Mouse (Mus musculus): ENCODE measurements around the gene Ascl4.

The Ascl4 gene

DNA sequence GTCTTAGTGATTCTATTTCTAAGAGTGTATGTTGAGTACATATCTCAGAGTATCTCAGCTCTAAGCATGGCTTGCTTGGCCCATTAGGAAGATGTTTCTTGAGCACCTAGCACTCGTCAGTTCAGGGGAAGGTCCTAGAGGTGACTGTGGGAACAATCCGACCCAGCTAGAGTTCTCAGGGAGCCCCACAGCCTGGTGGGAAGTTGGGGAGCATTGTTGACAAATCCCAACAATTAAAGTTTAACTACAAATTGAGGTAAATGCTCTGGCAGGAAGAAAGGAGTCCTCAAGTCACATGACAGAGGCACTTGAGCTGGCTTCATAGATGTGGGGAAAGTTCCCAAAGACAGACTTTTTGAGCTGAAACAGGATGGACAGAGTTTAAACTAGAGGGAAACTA lies 41.2 kb downstream of the Ascl4 start:
- in situ Hi-C loops (cut with MboI, MseI), result loop anchor here (5.0 kb wide), 2 partner anchors 329 to 484 kb away; no protein-coding TSS in a partner anchor

DNA sequence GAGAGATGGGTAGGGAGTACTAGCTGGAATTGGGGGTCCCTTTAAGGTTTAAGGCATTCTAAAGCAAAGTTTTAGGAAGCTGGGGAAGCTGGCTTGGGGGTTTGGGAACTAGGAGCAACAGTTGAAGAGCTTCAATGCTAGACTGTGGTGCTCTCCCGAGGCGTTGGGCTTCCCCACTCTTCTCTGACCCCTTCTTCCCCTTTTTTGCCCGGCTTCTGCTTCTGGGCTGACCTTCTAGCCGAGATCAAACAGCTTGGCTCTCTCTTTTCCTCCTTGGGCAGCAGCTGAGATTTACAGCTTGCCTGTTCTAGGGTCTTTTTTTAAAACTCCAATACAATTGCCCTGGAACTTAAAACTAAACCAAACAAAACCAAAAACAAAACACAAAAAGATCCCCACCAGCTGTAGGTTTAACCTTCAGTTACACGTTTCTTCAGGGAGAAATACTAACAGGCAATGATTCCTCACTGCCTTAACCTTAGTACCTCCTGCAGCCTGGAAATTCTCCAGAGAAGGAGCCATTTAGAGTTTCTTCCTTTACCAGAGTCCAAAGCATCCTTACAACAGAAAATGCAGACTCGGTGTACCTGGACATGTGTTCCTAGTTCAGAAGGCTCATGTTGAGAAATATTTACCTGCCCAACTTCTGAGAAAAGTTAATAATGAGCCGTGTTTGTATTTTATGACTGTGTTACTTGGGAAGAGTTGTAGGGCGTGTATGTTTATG lies 42.6 kb downstream of the Ascl4 start:
- in situ Hi-C loops (cut with MboI, MseI), result loop anchor here (5.0 kb wide), 2 partner anchors 327 to 482 kb away; no protein-coding TSS in a partner anchor

DNA sequence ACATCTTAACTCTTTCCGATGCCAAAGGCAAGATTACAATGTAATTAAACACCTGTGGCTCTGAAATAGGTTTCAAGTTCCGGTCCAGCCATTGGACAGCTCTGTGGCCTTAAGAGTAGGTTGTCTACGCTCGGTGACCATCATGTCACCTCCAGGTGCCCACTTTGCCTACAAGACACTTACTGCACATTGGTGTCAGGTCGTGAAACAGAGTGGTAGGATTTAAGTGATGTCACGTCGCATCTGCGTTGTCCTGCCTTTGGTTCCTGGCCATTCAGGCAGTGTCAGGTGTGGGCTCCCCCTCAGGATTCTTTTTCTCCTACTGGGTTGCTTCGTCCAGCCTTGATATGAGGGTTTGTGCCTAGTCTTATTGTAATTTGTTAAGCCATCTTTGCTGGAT lies 44.3 kb downstream of the Ascl4 start:
- in situ Hi-C loops (cut with MboI, MseI), result no loop called here

DNA sequence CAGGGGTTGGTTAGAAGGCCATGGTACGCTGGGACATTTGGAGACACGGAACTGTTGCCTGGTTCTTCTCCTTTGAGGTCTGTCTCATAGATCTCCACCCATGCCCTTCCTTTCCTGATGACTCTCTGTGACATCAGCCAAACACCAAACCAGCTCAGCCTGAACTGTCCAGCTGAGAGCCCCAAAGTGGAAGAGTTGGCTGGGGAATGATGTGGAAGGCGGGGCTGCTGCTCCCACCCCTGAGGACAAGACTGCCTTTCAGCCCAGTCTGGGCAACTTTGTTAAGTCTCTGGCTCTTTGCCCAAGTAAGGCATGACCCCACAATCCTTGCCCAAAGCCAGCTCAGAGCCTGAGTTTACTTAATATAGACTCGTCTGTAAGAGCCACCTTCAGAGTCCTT lies 45.4 kb downstream of the Ascl4 start:
- in situ Hi-C loops (cut with MboI, MseI), result no loop called here

DNA sequence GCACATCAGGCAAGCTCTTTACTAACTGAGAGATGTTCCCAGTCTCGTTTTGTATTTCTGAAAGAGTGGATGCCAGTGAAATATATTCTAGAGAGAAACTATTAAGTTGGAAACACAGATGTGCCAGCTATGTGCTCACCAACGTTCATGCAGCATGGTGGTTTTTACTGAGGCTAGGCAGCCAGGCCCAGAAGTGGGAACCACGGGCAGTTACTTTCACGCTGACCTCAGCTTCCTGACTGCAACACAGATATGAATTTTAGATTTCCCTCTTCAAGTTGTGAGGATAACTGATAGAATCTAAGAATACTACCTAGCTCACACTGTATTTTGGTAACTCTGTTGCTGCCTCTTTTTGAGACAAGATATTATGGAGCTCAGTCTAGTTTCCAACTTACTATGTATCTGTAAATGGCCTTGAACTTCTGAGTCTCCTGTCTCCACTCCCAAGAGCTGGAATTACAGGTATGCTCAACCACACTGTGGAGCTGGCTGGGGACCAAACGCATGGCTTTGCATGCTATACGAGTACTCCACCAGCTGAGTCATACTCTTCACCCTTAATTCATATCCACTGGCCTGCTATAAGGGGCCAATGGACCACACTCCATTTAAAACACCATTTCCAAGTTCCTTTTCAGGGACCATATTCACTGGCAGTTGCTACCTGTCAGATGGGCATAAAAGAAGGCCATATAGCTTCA lies 62.1 kb downstream of the Ascl4 start:
- in situ Hi-C loops (cut with MboI, MseI), result no loop called here

DNA sequence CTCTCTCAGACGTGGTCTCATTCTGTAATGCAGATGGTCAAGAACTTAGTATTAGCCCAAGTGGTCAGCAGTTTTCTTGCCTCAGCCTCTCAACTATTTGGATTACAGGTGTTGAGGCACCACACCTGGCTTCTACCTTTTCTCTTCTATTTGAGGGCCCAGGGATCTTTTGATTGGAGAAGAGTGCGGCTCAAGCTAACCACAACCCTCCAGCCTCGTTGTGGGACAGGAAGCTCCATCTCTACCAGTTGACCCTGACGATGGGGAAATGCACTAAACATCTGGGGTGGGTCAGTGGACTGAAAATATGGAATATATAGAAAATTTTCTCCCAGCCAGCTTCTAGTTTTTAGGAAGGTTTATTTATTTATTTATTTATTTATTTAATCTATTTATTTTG lies 64.9 kb downstream of the Ascl4 start:
- in situ Hi-C loops (cut with MboI, MseI), result no loop called here

DNA sequence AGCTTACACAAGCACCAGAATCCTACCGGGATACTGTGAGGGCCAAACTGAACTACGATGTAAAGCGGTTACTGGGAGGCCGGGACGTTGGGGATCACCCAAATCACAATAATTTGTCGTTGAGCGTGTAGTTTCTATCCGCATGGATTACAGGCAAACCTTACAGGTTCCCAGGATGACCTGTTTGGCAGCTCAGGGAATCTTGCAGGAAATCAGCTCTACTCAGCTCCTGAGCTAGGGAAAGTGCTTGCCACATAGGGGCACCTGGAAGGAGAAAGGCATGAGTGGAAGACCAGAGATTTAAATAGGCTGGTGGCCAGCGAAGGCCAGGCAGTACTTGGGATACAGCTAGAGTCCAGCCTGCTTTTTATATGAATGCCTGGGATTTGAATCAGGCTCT lies 66.4 kb downstream of the Ascl4 start:
- in situ Hi-C loops (cut with MboI, MseI), result no loop called here

DNA sequence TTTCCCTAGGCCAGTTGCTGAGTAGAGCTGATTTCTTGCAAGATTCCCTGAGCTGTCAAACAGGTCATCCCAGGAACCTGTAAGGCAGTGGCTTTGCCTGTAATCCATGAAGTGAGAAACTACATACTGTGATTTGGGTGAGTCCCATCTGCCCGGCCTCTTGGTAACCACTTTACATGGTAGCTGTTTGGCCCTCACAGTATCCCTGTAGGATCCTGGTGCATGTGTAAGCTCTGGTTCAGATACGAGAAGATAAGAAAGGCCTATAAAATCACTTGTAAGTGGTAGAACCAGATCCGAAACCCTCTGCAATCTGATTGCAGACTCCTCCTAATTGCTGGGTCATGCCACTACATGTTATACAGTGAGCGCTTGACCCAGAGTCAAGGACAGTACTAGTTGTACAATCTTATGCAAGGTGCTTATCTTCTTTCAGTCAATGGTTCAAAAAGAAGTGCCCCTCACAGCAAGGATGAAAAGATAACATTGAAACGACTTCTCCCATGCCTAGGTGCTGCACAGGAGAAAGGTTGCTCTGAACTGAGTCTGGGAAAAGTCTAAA lies 67.1 kb downstream of the Ascl4 start:
- in situ Hi-C loops (cut with MboI, MseI), result no loop called here

Measured in T-helper 1 cell (primary cell).